Mouse (Mus musculus): Measurements from ENCODE around the gene Chic1. TPM values are rescaled to one million over a fixed set of nuclear protein-coding genes. Genes with fewer than 3 reads are reported as not detected.
A peak's percentile ranks its signal among the peaks of the same experiment; 100 is the strongest.

Gene Chic1
- polyA plus RNA-seq (2016; fragmentation: Nextera tagmentation; extraction: Ambion mirVana), result 4.0 and 4.2 TPM in 2 replicates

- H3K9me3 ChIP-seq, result no peaks in the 10 kb centered on the region
- peak within 1 kb of the TSS; percentile 66 for H3K4me3 ChIP-seq
- H3K36me3 ChIP-seq (replicated peaks), result no peaks in the 10 kb centered on the region; the same call in 1 of the 2 replicates
- DNase-seq (ENCODE audit: extremely low spot score, low spot score), result peak; percentile 80
- peaks cover 9% of the 10 kb centered on the region; the same call in 1 of the 2 replicates for H3K4me1 ChIP-seq
- H3K27ac ChIP-seq, result peak within 1 kb of the TSS; percentile 88
- WGBS, result 13% methylated on average over 33 of the region's 34 CpGs
- peaks cover 98% of the 10 kb centered on the region for H3K27me3 ChIP-seq (ENCODE audit: poor library complexity, severe bottlenecking)
Observed at GRCm38 (mm10) chrX:103356287-103356686, at the start of gene Chic1. TSS of gene Chic1 (plus strand) at chrX:103356476.

DNA sequence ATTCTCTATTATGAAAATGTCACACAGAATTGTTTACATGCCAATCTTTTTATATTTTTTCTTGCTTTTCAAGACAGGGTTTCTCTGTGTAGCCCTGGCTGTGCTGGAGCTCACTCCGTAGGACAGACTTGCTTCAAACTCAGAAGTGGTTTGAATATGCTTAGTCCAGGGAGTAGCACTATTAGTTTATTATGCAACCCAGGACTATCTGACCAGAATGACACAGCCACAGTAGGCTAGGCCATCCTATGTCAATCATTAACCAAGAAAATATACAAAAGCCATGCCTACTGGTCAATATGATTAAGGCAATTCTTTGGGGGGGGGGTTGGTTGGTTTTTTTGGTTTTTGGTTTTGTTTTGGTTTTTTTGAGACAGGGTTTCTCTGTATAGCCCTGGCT is 48.0 kb upstream of the Chic1 start:
- no peak for DNase-seq (ENCODE audit: extremely low spot score, low spot score)
- Histone ChIP-seq H3K4me3 (no peak overlapping the region), H3K27ac (no peak overlapping the region), H3K27me3 (ENCODE audit: poor library complexity, severe bottlenecking) (peaks cover 94% of the 10 kb centered on the region), H3K36me3 (replicated peaks) (no peaks in the 10 kb centered on the region), H3K9me3 (no peaks in the 10 kb centered on the region), H3K4me1 (no peaks in the 10 kb centered on the region)
- WGBS, result 88% methylated on average over 1 of the region's 1 CpGs

DNA sequence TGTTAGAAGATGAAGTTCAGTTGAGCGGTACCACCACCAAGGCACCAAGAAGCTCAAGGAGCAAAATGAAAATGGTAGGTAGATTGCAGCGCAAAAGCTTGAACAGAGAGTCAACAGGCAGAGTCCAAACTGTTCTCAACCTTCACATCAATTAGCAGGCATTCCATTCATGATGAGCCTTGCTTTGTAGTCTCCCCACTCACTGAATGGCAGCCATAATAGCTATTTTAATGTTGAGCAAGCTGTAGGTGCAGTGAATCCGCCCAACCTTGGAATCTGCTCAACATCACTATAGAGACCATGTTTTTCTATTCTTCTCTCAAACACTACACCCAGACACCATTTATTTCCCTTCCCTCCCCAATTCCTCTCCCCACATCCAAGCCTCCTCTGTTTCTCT is 44.6 kb upstream of the Chic1 start:
- Histone ChIP-seq H3K9me3 (no peaks in the 10 kb centered on the region), H3K27me3 (ENCODE audit: poor library complexity, severe bottlenecking) (peaks cover 93% of the 10 kb centered on the region)
- 85% methylated on average over 3 of the region's 3 CpGs for WGBS

GRCm38 (mm10) chrX:103314146-103314545 is 42.1 kb upstream of the Chic1 start:
- no peaks in the 10 kb centered on the region for H3K36me3 ChIP-seq (replicated peaks)
- no peaks in the 10 kb centered on the region for H3K9me3 ChIP-seq
- peaks cover 93% of the 10 kb centered on the region for H3K27me3 ChIP-seq (ENCODE audit: poor library complexity, severe bottlenecking)
- no peak overlapping the region for H3K4me3 ChIP-seq
- DNase-seq (ENCODE audit: extremely low spot score, low spot score), result no peak
- WGBS, result 85% methylated on average over 6 of the region's 6 CpGs
- H3K27ac ChIP-seq, result no peak overlapping the region
- H3K4me1 ChIP-seq, result no peaks in the 10 kb centered on the region

More for the DNA sequence above, 44.6 kb upstream of the Chic1 start:
- H3K27ac ChIP-seq, result no peak overlapping the region
- no peaks in the 10 kb centered on the region for H3K36me3 ChIP-seq (replicated peaks)
- no peak overlapping the region for H3K4me3 ChIP-seq
- H3K4me1 ChIP-seq, result no peaks in the 10 kb centered on the region
- DNase-seq (ENCODE audit: extremely low spot score, low spot score), result no peak

DNA sequence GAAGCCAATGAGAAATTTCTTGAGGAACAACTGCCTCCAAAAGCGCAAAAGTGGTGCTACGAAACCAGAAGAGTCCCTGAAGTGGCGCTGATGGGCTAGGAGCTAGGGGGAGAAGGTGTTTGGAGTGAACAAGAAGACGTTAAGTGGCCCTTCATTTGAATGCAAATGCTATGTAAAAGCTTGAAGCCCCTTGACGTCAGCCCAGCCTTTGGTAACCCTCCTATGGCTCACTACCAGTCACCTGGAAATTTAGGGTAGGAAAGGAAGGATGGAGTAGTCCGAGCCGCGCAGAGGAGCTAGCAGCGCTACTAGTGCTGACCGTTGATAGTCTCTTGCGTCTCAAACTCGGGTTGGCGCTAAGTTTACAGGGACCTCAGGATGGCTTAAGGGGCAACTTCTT is 35.1 kb upstream of the Chic1 start, which contains the start of gene Cdx4:
Gene Cdx4 (plus strand): TSS at position 253 of the 400 bp plus-strand sequence.
- H3K4me3 ChIP-seq, result peak within 1 kb of the TSS; percentile 28
- H3K4me1 ChIP-seq, result 0 out of 2 replicates have a peak, but pooled peaks cover 6% of the 10 kb centered on the region
- no peak for DNase-seq (ENCODE audit: extremely low spot score, low spot score)
- no peaks in the 10 kb centered on the region for H3K36me3 ChIP-seq (replicated peaks)
- WGBS, result 19% methylated on average over 13 of the region's 13 CpGs
- no peaks in the 10 kb centered on the region for H3K9me3 ChIP-seq
- peaks cover 97% of the 10 kb centered on the region for H3K27me3 ChIP-seq (ENCODE audit: poor library complexity, severe bottlenecking)
- H3K27ac ChIP-seq, result no peak within 1 kb of the TSS

DNA sequence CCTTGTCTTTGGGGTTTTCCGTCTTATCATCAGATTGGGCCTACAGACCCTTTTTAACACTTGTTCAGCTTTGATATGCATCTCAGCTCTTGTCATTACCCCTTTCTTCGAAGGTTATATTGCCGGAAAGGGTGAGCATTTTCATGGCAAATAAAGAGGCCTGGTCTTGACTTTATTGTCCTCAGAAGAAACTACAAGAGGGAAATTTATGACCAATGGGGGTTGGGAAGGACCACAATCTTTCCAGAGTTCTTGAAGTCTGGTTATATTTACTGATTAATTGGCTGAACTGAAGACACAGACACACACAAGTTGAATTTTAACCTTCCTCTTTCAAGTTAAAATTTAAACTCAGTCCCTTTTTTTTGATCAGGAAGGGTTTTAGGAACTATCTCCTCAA is 30.4 kb upstream of the Chic1 start:
- no peak overlapping the region for H3K4me3 ChIP-seq
- no peaks in the 10 kb centered on the region for H3K36me3 ChIP-seq (replicated peaks)
- no peak for DNase-seq (ENCODE audit: extremely low spot score, low spot score)
- no peak overlapping the region for H3K27ac ChIP-seq
- no peaks in the 10 kb centered on the region for H3K9me3 ChIP-seq
- 88% methylated on average over 3 of the region's 3 CpGs for WGBS
- H3K4me1 ChIP-seq, result 0 out of 2 replicates have a peak, but pooled peaks cover 6% of the 10 kb centered on the region
- H3K27me3 ChIP-seq (ENCODE audit: poor library complexity, severe bottlenecking), result peaks cover 100% of the 10 kb centered on the region

DNA sequence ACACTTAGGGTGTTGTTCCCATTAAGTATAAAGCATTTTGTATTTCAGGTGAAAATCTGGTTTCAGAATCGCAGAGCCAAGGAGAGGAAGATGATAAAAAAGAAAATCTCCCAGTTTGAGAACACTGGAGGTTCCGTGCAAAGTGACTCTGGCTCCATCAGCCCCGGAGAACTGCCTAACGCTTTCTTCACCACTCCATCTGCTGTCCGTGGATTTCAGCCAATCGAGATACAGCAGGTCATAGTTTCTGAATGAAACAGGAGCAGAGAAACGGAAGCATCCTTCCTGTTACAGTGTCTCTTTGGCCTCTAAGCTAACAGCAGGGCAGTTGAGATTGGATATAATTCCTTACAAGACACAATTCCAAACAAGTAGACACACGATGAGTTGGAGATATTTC is 26.9 kb upstream of the Chic1 start:
- no peaks in the 10 kb centered on the region for H3K4me1 ChIP-seq
- no peaks in the 10 kb centered on the region for H3K9me3 ChIP-seq
- no peak overlapping the region for H3K4me3 ChIP-seq
- no peaks in the 10 kb centered on the region for H3K36me3 ChIP-seq (replicated peaks)
- DNase-seq (ENCODE audit: extremely low spot score, low spot score), result no peak
- WGBS, result 67% methylated on average over 8 of the region's 8 CpGs
- peaks cover 100% of the 10 kb centered on the region for H3K27me3 ChIP-seq (ENCODE audit: poor library complexity, severe bottlenecking)
- no peak overlapping the region for H3K27ac ChIP-seq

GRCm38 (mm10) chrX:103331125-103331858 is 25.0 kb upstream of the Chic1 start:
- WGBS, result 77% methylated on average over 5 of the region's 5 CpGs
- Histone ChIP-seq H3K4me3 (no peak overlapping the region), H3K27me3 (ENCODE audit: poor library complexity, severe bottlenecking) (peaks cover 95% of the 10 kb centered on the region), H3K4me1 (no peaks in the 10 kb centered on the region), H3K36me3 (replicated peaks) (no peaks in the 10 kb centered on the region), H3K27ac (no peak overlapping the region), H3K9me3 (no peaks in the 10 kb centered on the region)
- no peak for DNase-seq (ENCODE audit: extremely low spot score, low spot score)

GRCm38 (mm10) chrX:103341369-103342113 is 14.7 kb upstream of the Chic1 start:
- DNase-seq (ENCODE audit: extremely low spot score, low spot score), result no peak
- 60% methylated on average over 3 of the region's 3 CpGs for WGBS
- Histone ChIP-seq H3K4me3 (no peak overlapping the region), H3K9me3 (no peaks in the 10 kb centered on the region), H3K27ac (no peak overlapping the region), H3K4me1 (no peaks in the 10 kb centered on the region), H3K27me3 (ENCODE audit: poor library complexity, severe bottlenecking) (peaks cover 89% of the 10 kb centered on the region), H3K36me3 (replicated peaks) (no peaks in the 10 kb centered on the region)

- Histone ChIP-seq H3K27ac (peak overlapping the region; percentile 88; the same call in 1 of the 2 replicates), H3K9me3 (no peaks in the 10 kb centered on the region), H3K36me3 (replicated peaks) (no peaks in the 10 kb centered on the region; the same call in 1 of the 2 replicates), H3K4me3 (peak overlapping the region; percentile 66), H3K4me1 (peaks cover 9% of the 10 kb centered on the region; the same call in 1 of the 2 replicates), H3K27me3 (ENCODE audit: poor library complexity, severe bottlenecking) (peaks cover 98% of the 10 kb centered on the region)
- 57% methylated on average over 5 of the region's 5 CpGs for WGBS
- DNase-seq (ENCODE audit: extremely low spot score, low spot score), result no peak
Observed at GRCm38 (mm10) chrX:103355784-103356183, 492 bp upstream of the Chic1 start.

- WGBS, result 14% methylated on average over 24 of the region's 24 CpGs
- no peaks in the 10 kb centered on the region for H3K9me3 ChIP-seq
- peaks cover 9% of the 10 kb centered on the region; the same call in 1 of the 2 replicates for H3K4me1 ChIP-seq
- H3K27me3 ChIP-seq (ENCODE audit: poor library complexity, severe bottlenecking), result peaks cover 98% of the 10 kb centered on the region
- H3K4me3 ChIP-seq, result peak overlapping the region; percentile 66
- H3K36me3 ChIP-seq (replicated peaks), result no peaks in the 10 kb centered on the region; the same call in 1 of the 2 replicates
- DNase-seq (ENCODE audit: extremely low spot score, low spot score), result no peak
- H3K27ac ChIP-seq, result peak overlapping the region; percentile 88
Observed at GRCm38 (mm10) chrX:103356761-103357236, 523 bp downstream of the Chic1 start.

DNA sequence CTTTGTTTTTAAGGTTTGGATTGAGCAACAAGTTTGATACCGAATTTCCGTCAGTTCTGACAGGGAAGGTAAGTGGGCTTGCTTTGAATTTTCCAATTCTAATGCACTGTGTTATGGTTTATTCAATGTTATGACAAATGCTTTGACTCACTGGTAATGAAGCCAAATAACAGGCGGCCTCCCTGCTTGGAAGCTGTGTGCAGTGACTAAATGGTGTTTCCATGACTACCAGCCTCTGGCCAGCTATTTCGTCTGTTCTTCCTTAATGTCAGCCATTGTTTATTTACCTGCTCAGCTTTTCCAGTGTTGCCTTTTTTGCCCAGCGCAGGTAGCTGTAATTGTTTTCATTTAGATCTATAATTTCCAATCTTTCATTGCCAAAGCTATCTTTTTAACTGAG is 9.9 kb downstream of the Chic1 start:
- H3K4me1 ChIP-seq, result no peaks in the 10 kb centered on the region
- DNase-seq (ENCODE audit: extremely low spot score, low spot score), result no peak
- H3K27ac ChIP-seq, result no peak overlapping the region
- peaks cover 95% of the 10 kb centered on the region for H3K27me3 ChIP-seq (ENCODE audit: poor library complexity, severe bottlenecking)
- no peak overlapping the region for H3K4me3 ChIP-seq
- no peaks in the 10 kb centered on the region for H3K9me3 ChIP-seq
- no peaks in the 10 kb centered on the region; the same call in 1 of the 2 replicates for H3K36me3 ChIP-seq (replicated peaks)
- 68% methylated on average over 5 of the region's 5 CpGs for whole genome bisulfite sequencing
